Mouse (Mus musculus) bone marrow, adult 2 months (tissue): Measurements from ENCODE around the gene Fosb.

Experiments
- CTCF ChIP-seq: fragments of 200-500 bp; IDR thresholded peaks from 2 replicates; pipeline ENCODE4 v1.5.1; 2011; ENCODE audit warnings: low read length, control low read depth; ENCODE audit not compliant: control insufficient read depth, insufficient read depth
- POLR2A ChIP-seq: fragments of 200-500 bp; IDR thresholded peaks from 2 replicates; pipeline ENCODE4 v1.6.1; 2011; ENCODE audit warnings: low read depth, mild to moderate bottlenecking, control low read depth, low read length, borderline replicate concordance; ENCODE audit not compliant: control insufficient read depth

- TF ChIP-seq CTCF (no peak), POLR2A (no peak)
Observed at GRCm38 (mm10) chr7:19327128-19327527, 17.3 kb upstream of the Fosb start.
